Mouse (Mus musculus): Measurements from ENCODE around the gene Ank2.

- TF ChIP-seq CTCF (IDR thresholded peaks at IDR 0.05; ENCODE audit: low read depth, low read length) (no peak), POLR2A (IDR thresholded peaks at IDR 0.05; ENCODE audit: extremely low read depth, insufficient read depth, low read length) (no peak)
Observed at GRCm38 (mm10) chr3:127295921-127296320, 203.2 kb downstream of the Ank2 start.

Data from liver, adult 2 months (tissue).